Mouse (Mus musculus): ENCODE data around the gene Strn3. TPM values are rescaled to one million over a fixed set of nuclear protein-coding genes. Genes with fewer than 3 reads are reported as not detected.

The Strn3 gene
- total and polyA plus RNA-seq, 3 experiments, result 19.0 to 46.3 (median 29.4) TPM

GRCm38 (mm10) chr12:51606138-51606537 is 85.6 kb downstream of the Strn3 start:
- H3K9me3 ChIP-seq (replicated peaks; ENCODE audit: insufficient read depth, low read length), result no peaks in the 10 kb centered on the region
- H3K9ac ChIP-seq (ENCODE audit: control insufficient read depth, low read depth, low read length, poor library complexity, severe bottlenecking), result no peak overlapping the region
- TF ChIP-seq CHD2 (IDR thresholded peaks at IDR 0.05; ENCODE audit: low read length) (no peak), MEF2A (IDR thresholded peaks at IDR 0.05; ENCODE audit: extremely low read depth, insufficient replicate concordance, low read depth, low read length, poor library complexity, severe bottlenecking) (no peak), E2F4 (IDR thresholded peaks at IDR 0.05; ENCODE audit: borderline replicate concordance, low read depth, low read length) (no peak), USF2 (IDR thresholded peaks at IDR 0.05; ENCODE audit: borderline replicate concordance in 1 of 2, insufficient read depth in 1 of 2, low read depth in 1 of 2, low read length in 2 of 2) (no peak), GATA1 (IDR thresholded peaks at IDR 0.05; ENCODE audit: low read depth, low read length) (no peak), UBTF (IDR thresholded peaks at IDR 0.05; ENCODE audit: borderline replicate concordance, insufficient read depth, low read depth, low read length) (no peak), USF1 (IDR thresholded peaks at IDR 0.05; ENCODE audit: low read depth, low read length) (no peak), ZNF384 (IDR thresholded peaks at IDR 0.05; ENCODE audit: low read depth, low read length) (no peak), MAX (IDR thresholded peaks at IDR 0.05; ENCODE audit: low read length) (no peak), EP300 (IDR thresholded peaks at IDR 0.05; ENCODE audit: low read depth in 1 of 2, low read length in 2 of 2) (no peak), NRF1 (IDR thresholded peaks at IDR 0.05; ENCODE audit: insufficient read depth, low read depth, low read length, poor library complexity, severe bottlenecking) (no peak), POLR2AphosphoS2 (IDR thresholded peaks at IDR 0.05; ENCODE audit: low read length) (no peak)
- H3K4me1 ChIP-seq (ENCODE audit: control insufficient read depth in 1 of 2, insufficient read depth in 2 of 2, low read length in 2 of 2), result no peaks in the 10 kb centered on the region
- H3K4me3 ChIP-seq (ENCODE audit: control insufficient read depth in 1 of 2, insufficient read depth in 1 of 2, low read depth in 2 of 2, low read length in 2 of 2), result no peak overlapping the region
- H3K36me3 ChIP-seq (ENCODE audit: control insufficient read depth in 1 of 2, insufficient read depth in 2 of 2, low read length in 2 of 2), result peaks cover 0 to 6% of the 10 kb centered on the region in 2 experiments; a peak in 2 of 4 replicates
- no peak overlapping the region for H3K27ac ChIP-seq (ENCODE audit: control insufficient read depth, low read depth, low read length)
- DNase-seq (ENCODE audit: low read depth, low spot score), result no peak
- no peaks in the 10 kb centered on the region for H3K79me2 ChIP-seq (ENCODE audit: control insufficient read depth, insufficient read depth, low read length, poor library complexity)
- no peaks in the 10 kb centered on the region for H3K27me3 ChIP-seq (ENCODE audit: control insufficient read depth in 1 of 2, insufficient read depth in 2 of 2, low read length in 2 of 2)

DNA sequence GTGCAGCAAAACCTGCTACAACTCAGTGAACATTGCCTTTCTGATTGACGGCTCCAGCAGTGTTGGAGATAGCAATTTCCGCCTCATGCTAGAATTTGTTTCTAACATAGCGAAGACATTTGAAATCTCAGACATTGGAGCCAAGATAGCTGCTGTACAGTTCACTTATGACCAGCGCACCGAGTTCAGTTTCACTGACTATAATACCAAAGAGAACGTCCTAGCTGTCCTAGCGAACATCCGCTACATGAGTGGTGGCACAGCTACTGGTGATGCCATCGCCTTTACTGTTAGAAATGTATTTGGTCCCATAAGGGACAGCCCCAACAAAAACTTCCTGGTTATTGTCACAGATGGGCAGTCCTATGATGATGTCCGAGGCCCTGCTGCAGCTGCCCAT is 88.4 kb downstream of the Strn3 start:
- Histone ChIP-seq H3K9ac (ENCODE audit: control insufficient read depth, low read depth, low read length, poor library complexity, severe bottlenecking) (no peak overlapping the region), H3K79me2 (ENCODE audit: control insufficient read depth, insufficient read depth, low read length, poor library complexity) (no peaks in the 10 kb centered on the region), H3K4me1 (ENCODE audit: control insufficient read depth in 1 of 2, insufficient read depth in 2 of 2, low read length in 2 of 2) (no peaks in the 10 kb centered on the region), H3K27me3 (ENCODE audit: control insufficient read depth in 1 of 2, insufficient read depth in 2 of 2, low read length in 2 of 2) (no peaks in the 10 kb centered on the region), H3K4me3 (ENCODE audit: control insufficient read depth in 1 of 2, insufficient read depth in 1 of 2, low read depth in 2 of 2, low read length in 2 of 2) (no peak overlapping the region), H3K36me3 (ENCODE audit: control insufficient read depth in 1 of 2, insufficient read depth in 2 of 2, low read length in 2 of 2) (no peaks in the 10 kb centered on the region; a peak in 1 of 4 replicates), H3K9me3 (replicated peaks; ENCODE audit: insufficient read depth, low read length) (no peaks in the 10 kb centered on the region), H3K27ac (ENCODE audit: control insufficient read depth, low read depth, low read length) (no peak overlapping the region)
- DNase-seq (ENCODE audit: low read depth, low spot score), result no peak
- TF ChIP-seq RAD21 (IDR thresholded peaks at IDR 0.05; ENCODE audit: low read depth, low read length) (no peak), KAT2A (conservative IDR thresholded peaks at IDR 0.05; ENCODE audit: low read depth, low read length) (no peak), USF2 (IDR thresholded peaks at IDR 0.05; ENCODE audit: borderline replicate concordance in 1 of 2, insufficient read depth in 1 of 2, low read depth in 1 of 2, low read length in 2 of 2) (no peak), MYC (IDR thresholded peaks at IDR 0.05; ENCODE audit: low read depth, low read length) (no peak)
